Mouse (Mus musculus): Measurements from ENCODE around the gene D130052B06Rik. TPM values are rescaled to one million over a fixed set of nuclear protein-coding genes. Genes with fewer than 3 reads are reported as not detected.

Gene D130052B06Rik
- polyA plus RNA-seq, 1 experiment from 2014 or later = not detected

GRCm38 (mm10) chr11:33627136-33627742 lies 28.1 kb downstream of the D130052B06Rik start:
- no peaks in the 10 kb centered on the region for H3K79me2 ChIP-seq (ENCODE audit: inconsistent target)
- H3K36me3 ChIP-seq (ENCODE audit: inconsistent target) = no peaks in the 10 kb centered on the region
- H3K4me3 ChIP-seq (ENCODE audit: inconsistent target) = no peak overlapping the region
- no peak overlapping the region for H3K27ac ChIP-seq
- WGBS (ENCODE audit: missing documents) = 89% methylated on average over 4 of the region's 4 CpGs

- Histone ChIP-seq H3K4me3 (ENCODE audit: inconsistent target) (no peak overlapping the region), H3K27ac (no peak overlapping the region)
- WGBS (ENCODE audit: missing documents) = 13% methylated on average over 2 of the region's 2 CpGs
These were observed 38.0 kb downstream of the D130052B06Rik start for GRCm38 (mm10) chr11:33637107-33637506.

GRCm38 (mm10) chr11:33649358-33649757 lies 50.3 kb downstream of the D130052B06Rik start:
- H3K4me3 ChIP-seq (ENCODE audit: inconsistent target) = no peak overlapping the region
- H3K79me2 ChIP-seq (ENCODE audit: inconsistent target) = no peaks in the 10 kb centered on the region
- WGBS (ENCODE audit: missing documents) = 79% methylated on average over 2 of the region's 2 CpGs
- no peak overlapping the region for H3K27ac ChIP-seq
- H3K36me3 ChIP-seq (ENCODE audit: inconsistent target) = no peaks in the 10 kb centered on the region

More at GRCm38 (mm10) chr11:33637107-33637506, 38.0 kb downstream of the D130052B06Rik start:
- no peaks in the 10 kb centered on the region for H3K36me3 ChIP-seq (ENCODE audit: inconsistent target)
- no peaks in the 10 kb centered on the region for H3K79me2 ChIP-seq (ENCODE audit: inconsistent target)

- no peak overlapping the region for H3K27ac ChIP-seq
- H3K4me3 ChIP-seq (ENCODE audit: inconsistent target) = no peak overlapping the region
- H3K36me3 ChIP-seq (ENCODE audit: inconsistent target) = no peaks in the 10 kb centered on the region
- H3K79me2 ChIP-seq (ENCODE audit: inconsistent target) = no peaks in the 10 kb centered on the region
- 83% methylated on average over 2 of the region's 2 CpGs for WGBS (ENCODE audit: missing documents)
These were observed 55.4 kb downstream of the D130052B06Rik start for GRCm38 (mm10) chr11:33654485-33654884.

GRCm38 (mm10) chr11:33655221-33655620 lies 56.1 kb downstream of the D130052B06Rik start:
- no peak overlapping the region for H3K4me3 ChIP-seq (ENCODE audit: inconsistent target)
- H3K27ac ChIP-seq = no peak overlapping the region
- WGBS (ENCODE audit: missing documents) = 67% methylated on average over 3 of the region's 3 CpGs
- no peaks in the 10 kb centered on the region for H3K79me2 ChIP-seq (ENCODE audit: inconsistent target)
- H3K36me3 ChIP-seq (ENCODE audit: inconsistent target) = no peaks in the 10 kb centered on the region

- H3K4me3 ChIP-seq (ENCODE audit: inconsistent target) = no peak overlapping the region
- no peaks in the 10 kb centered on the region for H3K36me3 ChIP-seq (ENCODE audit: inconsistent target)
- 79% methylated on average over 7 of the region's 7 CpGs for WGBS (ENCODE audit: missing documents)
- no peaks in the 10 kb centered on the region for H3K79me2 ChIP-seq (ENCODE audit: inconsistent target)
- H3K27ac ChIP-seq = no peak overlapping the region
These were observed 56.9 kb downstream of the D130052B06Rik start for GRCm38 (mm10) chr11:33655861-33656593.

- H3K27ac ChIP-seq = peak overlapping the region; percentile 32
- H3K4me3 ChIP-seq (ENCODE audit: inconsistent target) = no peak overlapping the region
- no peaks in the 10 kb centered on the region for H3K36me3 ChIP-seq (ENCODE audit: inconsistent target)
- 49% methylated on average over 13 of the region's 13 CpGs for WGBS (ENCODE audit: missing documents)
- H3K79me2 ChIP-seq (ENCODE audit: inconsistent target) = no peaks in the 10 kb centered on the region
These were observed 61.2 kb downstream of the D130052B06Rik start for GRCm38 (mm10) chr11:33660016-33660913.

GRCm38 (mm10) chr11:33663599-33663998 lies 64.5 kb downstream of the D130052B06Rik start:
- Histone ChIP-seq H3K4me3 (ENCODE audit: inconsistent target) (no peak overlapping the region), H3K27ac (no peak overlapping the region), H3K36me3 (ENCODE audit: inconsistent target) (no peaks in the 10 kb centered on the region), H3K79me2 (ENCODE audit: inconsistent target) (no peaks in the 10 kb centered on the region)
- 86% methylated on average over 2 of the region's 2 CpGs for WGBS (ENCODE audit: missing documents)

- H3K27ac ChIP-seq = no peak overlapping the region
These were observed 69.3 kb downstream of the D130052B06Rik start for GRCm38 (mm10) chr11:33668376-33668775.

GRCm38 (mm10) chr11:33670105-33670965 lies 71.2 kb downstream of the D130052B06Rik start:
- 85% methylated on average over 10 of the region's 10 CpGs for WGBS (ENCODE audit: missing documents)
- Histone ChIP-seq H3K36me3 (ENCODE audit: inconsistent target) (no peaks in the 10 kb centered on the region), H3K4me3 (ENCODE audit: inconsistent target) (no peak overlapping the region), H3K79me2 (ENCODE audit: inconsistent target) (no peaks in the 10 kb centered on the region), H3K27ac (no peak overlapping the region)

More at GRCm38 (mm10) chr11:33668376-33668775, 69.3 kb downstream of the D130052B06Rik start:
- no peaks in the 10 kb centered on the region for H3K79me2 ChIP-seq (ENCODE audit: inconsistent target)
- WGBS (ENCODE audit: missing documents) = 83% methylated on average over 6 of the region's 6 CpGs
- H3K36me3 ChIP-seq (ENCODE audit: inconsistent target) = no peaks in the 10 kb centered on the region
- H3K4me3 ChIP-seq (ENCODE audit: inconsistent target) = no peak overlapping the region

Other genes starting within 250 kb of the D130052B06Rik start
- gene Ranbp17, start 85.6 kb upstream of the D130052B06Rik start, polyA plus RNA-seq (2018) = not detected in 3 replicates
- not detected in 3 replicates for gene Gabrp, start 20.3 kb upstream of the D130052B06Rik start, polyA plus RNA-seq (2018)